Mouse (Mus musculus) retina, postnatal 7 days (tissue): ENCODE data around the gene Dpysl5.

Experiments
- DNase-seq: peaks from one replicate; pipeline ENCODE4 v3.0.0-alpha.2; 2012; ENCODE audit warnings: low read depth, low spot score

The Dpysl5 gene

DNA sequence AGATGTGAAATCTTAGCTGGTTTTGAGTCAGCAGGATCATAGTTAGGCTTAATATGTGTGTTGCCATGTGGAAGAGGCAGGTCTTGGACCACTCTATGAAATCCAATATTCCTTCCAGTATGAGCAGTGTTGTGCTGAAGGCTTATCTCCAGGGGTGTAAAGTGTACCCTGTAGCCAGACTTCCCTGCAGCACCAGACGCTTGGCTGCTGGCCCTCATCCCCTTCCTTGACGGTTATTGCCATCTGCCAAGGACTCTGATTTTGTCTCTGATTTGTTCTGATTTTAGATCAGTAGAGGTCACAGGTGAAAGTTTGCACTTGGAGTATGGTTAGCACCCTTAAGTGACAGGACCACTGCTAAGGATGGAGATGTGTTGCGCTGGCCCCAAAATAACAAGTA lies 111.7 kb downstream of the Dpysl5 start:
- DNase-seq = no peak

GRCm38 (mm10) chr5:30824124-30824988 lies 113.0 kb downstream of the Dpysl5 start:
- no peak for DNase-seq

GRCm38 (mm10) chr5:30825166-30825565 lies 113.8 kb downstream of the Dpysl5 start:
- no peak for DNase-seq

- DNase-seq = no peak
Observed at GRCm38 (mm10) chr5:30825821-30826220, 114.5 kb downstream of the Dpysl5 start.

DNA sequence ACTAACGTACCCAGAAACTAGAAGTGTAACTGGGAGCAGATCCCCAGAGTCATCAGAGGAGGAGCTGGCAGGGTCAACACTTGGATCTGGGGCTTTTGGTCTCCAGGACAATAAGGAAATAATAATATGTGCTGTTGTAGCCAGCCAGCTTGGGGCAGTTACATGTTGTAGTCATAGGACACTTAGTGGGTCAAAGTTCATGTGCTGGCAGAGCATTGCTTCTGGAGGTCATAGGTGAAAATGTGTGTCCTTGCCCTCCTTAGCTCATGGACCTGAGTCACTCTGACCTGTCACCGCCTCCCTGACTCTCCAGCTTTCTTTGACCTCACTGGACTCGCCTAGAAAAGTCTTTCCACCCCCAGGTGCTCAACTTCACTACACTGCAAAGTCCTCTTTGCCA lies 122.1 kb downstream of the Dpysl5 start:
- no peak for DNase-seq

DNA sequence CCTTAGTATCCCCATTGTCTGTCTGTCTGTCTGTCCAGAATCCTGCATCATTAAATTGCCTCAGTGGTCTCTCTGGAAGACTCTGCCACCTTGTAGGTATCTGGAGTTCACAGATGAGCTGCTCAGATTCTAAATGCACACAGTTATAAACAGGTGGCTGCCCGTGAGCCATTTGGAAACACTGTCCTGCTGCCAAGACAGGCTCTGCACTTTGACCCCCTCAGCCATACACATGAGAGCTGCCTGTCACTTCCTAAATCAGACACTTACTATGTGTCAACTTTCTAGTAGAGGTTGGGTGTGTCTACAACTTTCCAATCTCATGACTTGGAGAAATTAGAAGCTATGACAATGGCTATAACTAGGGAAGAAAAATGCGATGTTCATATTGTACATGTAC lies 128.4 kb downstream of the Dpysl5 start:
- no peak for DNase-seq

DNA sequence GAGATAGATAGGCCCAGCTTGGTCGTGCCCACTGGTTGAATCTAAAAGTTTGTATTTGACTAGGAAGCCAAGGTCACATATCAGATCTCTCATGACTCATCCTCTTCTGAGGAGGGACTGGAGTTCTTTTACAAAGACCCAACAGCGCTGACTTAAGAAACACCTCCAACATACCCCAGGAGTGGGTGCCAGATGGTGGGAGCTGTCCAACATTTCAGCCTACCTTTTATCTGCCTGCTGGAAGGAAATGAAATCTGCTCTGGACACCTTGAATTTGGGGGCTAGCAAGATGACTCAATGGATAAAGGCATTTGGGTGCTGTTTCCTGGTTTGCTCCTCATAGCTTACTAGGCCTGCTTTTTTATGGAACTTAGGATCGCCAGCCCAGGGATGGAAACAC lies 130.5 kb downstream of the Dpysl5 start:
- no peak for DNase-seq
